Mouse (Mus musculus) ES-Bruce4 (cell line): ENCODE measurements around the gene Ssu72. TPM values are rescaled to one million over a fixed set of nuclear protein-coding genes. Genes with fewer than 3 reads are reported as not detected.
"Not testable (repeated sequence)": the region's sequence is repeated elsewhere in the genome, so short reads cannot be mapped to it uniquely, and the experiment has no call there.

ENCODE experiments used
- H3K27ac ChIP-seq: 2 replicates; pipeline ENCODE4 v1.5.1; 2012; ENCODE audit warnings: low read length, inconsistent platforms; ENCODE audit not compliant: insufficient read depth
- H3K27me3 ChIP-seq: 2 replicates; pipeline ENCODE4 v1.6.1; 2012; ENCODE audit warnings: mild to moderate bottlenecking, low read length, inconsistent platforms; ENCODE audit not compliant: control insufficient read depth, poor library complexity, insufficient read depth, severe bottlenecking
- H3K36me3 ChIP-seq: 2 replicates; pipeline ENCODE4 v1.6.1; 2012; ENCODE audit warnings: inconsistent platforms, mild to moderate bottlenecking, low read length, moderate library complexity; ENCODE audit not compliant: control insufficient read depth, poor library complexity, insufficient read depth, severe bottlenecking
- H3K4me1 ChIP-seq: one replicate; pipeline ENCODE4 v1.8.1; 2011; ENCODE audit warnings: low read length; ENCODE audit not compliant: control insufficient read depth, insufficient read depth
- H3K4me3 ChIP-seq: 2 replicates; pipeline ENCODE4 v1.5.1; 2011; ENCODE audit warnings: low read depth, mild to moderate bottlenecking, low read length
- H3K9ac ChIP-seq: 2 replicates; pipeline ENCODE4 v1.6.1; 2012; ENCODE audit warnings: low read depth, mild to moderate bottlenecking, inconsistent platforms; ENCODE audit not compliant: poor library complexity, severe bottlenecking
- H3K9me3 ChIP-seq: replicated peaks from 2 replicates; pipeline ENCODE4 v1.6.1; 2012; ENCODE audit warnings: mild to moderate bottlenecking, low read length, inconsistent platforms; ENCODE audit not compliant: control insufficient read depth, poor library complexity, insufficient read depth, severe bottlenecking
- CTCF ChIP-seq: IDR thresholded peaks from one replicate; pipeline ENCODE4 v1.8.1; 2011; ENCODE audit warnings: low read depth, low read length
- EP300 ChIP-seq: IDR thresholded peaks from 2 replicates; pipeline ENCODE4 v1.6.1; 2011; ENCODE audit warnings: low read depth, low read length; ENCODE audit not compliant: insufficient read depth
- POLR2A ChIP-seq: IDR thresholded peaks from one replicate; pipeline ENCODE4 v1.8.1; 2011; ENCODE audit warnings: low read length; ENCODE audit not compliant: insufficient read depth
- polyA plus RNA-seq: library from polyadenylated mRNA; stranded (reverse); fragments of >200 nt; gene quantifications from 2 replicates; pipeline ENCODE4 v1.2.4, GENCODE M21; 2011; ENCODE audit warnings: low read depth; ENCODE audit not compliant: missing spikeins, insufficient read depth, insufficient read length

Ssu72 gene
- polyA plus RNA-seq, 1 experiment: 151 TPM

GRCm38 (mm10) chr4:155734951-155735702, 30.5 kb downstream of the Ssu72 start:
- H3K27ac ChIP-seq: no peak overlapping the region
- H3K9ac ChIP-seq: peak overlapping the region; percentile 75
- H3K9me3 ChIP-seq: no peaks in the 10 kb centered on the region
- H3K4me3 ChIP-seq: peak overlapping the region; percentile 83
- H3K27me3 ChIP-seq: no peaks in the 10 kb centered on the region
- TF ChIP-seq CTCF (no peak), POLR2A (no peak), EP300 (no peak)
- peaks cover 3% of the 10 kb centered on the region for H3K4me1 ChIP-seq
- H3K36me3 ChIP-seq: peaks cover 8% of the 10 kb centered on the region; the same call in 1 of the 2 replicates

- peaks cover 8% of the 10 kb centered on the region; the same call in 1 of the 2 replicates for H3K36me3 ChIP-seq
- TF ChIP-seq POLR2A: no peak
Measured at GRCm38 (mm10) chr4:155735788-155736187, 31.2 kb downstream of the Ssu72 start.

DNA sequence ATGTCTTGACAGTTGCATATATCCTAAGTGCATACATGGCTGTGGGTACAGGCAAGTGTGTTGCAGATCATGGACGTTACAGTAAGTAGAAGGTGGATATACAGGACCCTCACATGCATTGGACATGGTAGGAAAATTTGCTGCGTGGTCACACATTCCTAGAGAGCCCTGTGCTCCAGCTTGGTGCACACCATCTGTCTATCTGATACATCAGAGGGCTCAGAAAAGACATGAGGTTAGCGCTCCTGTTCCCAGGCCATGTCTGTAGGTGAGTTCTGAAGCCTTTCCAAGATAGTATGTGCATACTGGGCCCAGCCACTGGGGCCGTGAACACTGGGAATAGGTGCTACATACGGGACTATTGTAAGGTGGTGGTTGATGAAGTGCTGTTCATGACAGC, 31.8 kb downstream of the Ssu72 start:
- Histone ChIP-seq H3K36me3 (peaks cover 7% of the 10 kb centered on the region), H3K4me1 (peaks cover 3% of the 10 kb centered on the region), H3K27me3 (no peaks in the 10 kb centered on the region), H3K9me3 (no peaks in the 10 kb centered on the region), H3K4me3 (no peak overlapping the region), H3K9ac (no peak overlapping the region), H3K27ac (no peak overlapping the region)
- no peak for TF ChIP-seq POLR2A
- TF ChIP-seq EP300: no peak
- TF ChIP-seq CTCF: no peak

More at GRCm38 (mm10) chr4:155735788-155736187, 31.2 kb downstream of the Ssu72 start:
- Histone ChIP-seq H3K27ac (no peak overlapping the region), H3K9ac (peak overlapping the region; percentile 75), H3K9me3 (no peaks in the 10 kb centered on the region), H3K4me1 (peaks cover 3% of the 10 kb centered on the region), H3K27me3 (no peaks in the 10 kb centered on the region), H3K4me3 (peak overlapping the region; percentile 83)

- peaks cover 3% of the 10 kb centered on the region for H3K4me1 ChIP-seq
- H3K27ac ChIP-seq: no peak overlapping the region
- H3K27me3 ChIP-seq: no peaks in the 10 kb centered on the region
- no peak overlapping the region for H3K4me3 ChIP-seq
- H3K9ac ChIP-seq: no peak overlapping the region
- peaks cover 16% of the 10 kb centered on the region for H3K36me3 ChIP-seq
- TF ChIP-seq CTCF: no peak
- no peak for TF ChIP-seq EP300
- no peak for TF ChIP-seq POLR2A
- H3K9me3 ChIP-seq: no peaks in the 10 kb centered on the region
Measured at GRCm38 (mm10) chr4:155738262-155738661, 33.7 kb downstream of the Ssu72 start.

DNA sequence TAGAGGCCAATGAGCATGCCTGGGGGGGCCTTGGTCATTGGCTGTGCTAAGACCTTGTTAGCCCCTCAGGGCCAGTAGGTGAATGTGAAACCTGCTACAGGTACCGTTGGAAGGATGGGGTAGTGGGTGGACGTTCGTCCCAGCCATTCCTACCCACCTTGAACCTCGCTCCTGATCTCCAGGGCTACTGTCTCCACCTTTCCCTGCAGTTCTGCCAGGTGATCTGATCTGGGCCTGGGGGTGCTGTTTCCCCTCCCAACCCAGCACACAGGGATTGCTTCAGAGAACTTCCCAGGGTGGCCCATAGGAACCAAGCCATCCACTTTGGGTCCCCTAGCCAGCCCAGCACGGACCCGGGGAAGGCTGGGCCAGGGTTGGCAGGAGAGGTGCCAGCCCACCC, 34.6 kb downstream of the Ssu72 start:
- Histone ChIP-seq H3K27me3 (no peaks in the 10 kb centered on the region), H3K4me1 (peaks cover 3% of the 10 kb centered on the region), H3K9ac (no peak overlapping the region), H3K27ac (no peak overlapping the region), H3K36me3 (peaks cover 19% of the 10 kb centered on the region), H3K9me3 (no peaks in the 10 kb centered on the region), H3K4me3 (no peak overlapping the region)
- TF ChIP-seq POLR2A (no peak), CTCF (no peak), EP300 (no peak)

GRCm38 (mm10) chr4:155739741-155740636, 35.4 kb downstream of the Ssu72 start:
- peak overlapping the region; percentile 25; the same call in 1 of the 2 replicates for H3K9ac ChIP-seq
- H3K27me3 ChIP-seq: no peaks in the 10 kb centered on the region
- H3K27ac ChIP-seq: no peak overlapping the region
- H3K4me3 ChIP-seq: peak overlapping the region; percentile 35
- H3K4me1 ChIP-seq: peaks cover 3% of the 10 kb centered on the region
- no peaks in the 10 kb centered on the region for H3K9me3 ChIP-seq
- TF ChIP-seq CTCF: no peak
- no peak for TF ChIP-seq POLR2A
- H3K36me3 ChIP-seq: peaks cover 28% of the 10 kb centered on the region

DNA sequence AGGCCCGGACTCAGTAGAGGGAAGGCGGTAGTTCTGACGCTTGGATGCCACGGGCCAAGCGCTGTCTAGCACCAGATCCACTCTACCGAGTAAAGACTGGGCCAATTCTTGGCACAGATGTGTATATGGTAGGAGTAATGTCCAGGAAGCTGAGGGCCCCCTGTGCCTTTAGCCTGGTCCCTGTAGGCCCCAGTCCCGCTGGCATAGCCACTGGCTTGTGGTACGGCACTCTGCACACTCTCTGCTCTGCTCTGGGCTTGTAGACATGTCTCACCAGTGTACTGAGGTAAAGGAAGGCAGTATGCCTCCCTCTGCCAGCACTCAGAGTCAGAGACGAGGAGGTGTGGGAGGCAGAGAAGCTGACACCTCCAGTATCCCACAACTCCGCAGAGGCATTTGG, 36.1 kb downstream of the Ssu72 start:
- H3K4me1 ChIP-seq, H3K9ac ChIP-seq, H3K9me3 ChIP-seq, H3K27me3 ChIP-seq, H3K4me3 ChIP-seq: not testable (repeated sequence)
- Histone ChIP-seq H3K36me3 (peaks cover 35% of the 10 kb centered on the region), H3K27ac (peak overlapping the region; percentile 23; the same call in 1 of the 2 replicates)
